Mouse (Mus musculus): ENCODE measurements at regions not wholly inside any gene's neighbourhood (a gene's known extent, or its start where the extent isn't known, plus 50 kb on each side); places are given as distances from the start of the nearest gene placed in this dataset.

DNA sequence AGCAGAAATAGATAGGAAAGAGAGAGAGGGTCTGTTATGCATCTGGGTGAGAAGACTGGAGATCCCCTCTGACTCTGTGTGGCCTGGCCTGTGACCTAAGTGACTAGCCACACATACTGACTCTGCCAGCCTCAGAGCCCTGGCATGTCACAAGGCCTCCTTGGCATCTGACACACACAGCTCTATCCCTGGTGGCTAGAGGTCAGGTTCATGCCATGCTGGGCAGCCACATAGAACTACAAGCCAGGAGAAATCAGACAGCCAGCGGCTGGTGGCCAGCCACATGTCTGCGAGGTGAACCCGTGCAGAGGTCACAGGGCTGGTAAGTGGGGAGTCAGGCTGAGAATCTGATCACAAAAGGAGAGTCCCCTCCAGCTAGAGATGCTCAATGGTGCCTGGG is 67.3 kb downstream of the Sik1 start:
- TF ChIP-seq TCF3 (IDR thresholded peaks at IDR 0.05; ENCODE audit: insufficient read length, low read depth) (no peak), MYOD1 (IDR thresholded peaks at IDR 0.05; ENCODE audit: control insufficient read depth in 1 of 3, insufficient read length in 2 of 3, low read depth in 2 of 3) (peak in 1 of 3 experiments; percentile 64), MAX (IDR thresholded peaks at IDR 0.05; ENCODE audit: low read depth) (no peak), POLR2A (IDR thresholded peaks at IDR 0.05; ENCODE audit: insufficient read length, low read depth) (no peak), E2F4 (IDR thresholded peaks at IDR 0.05; ENCODE audit: insufficient read depth) (no peak), USF1 (IDR thresholded peaks at IDR 0.05; ENCODE audit: low read depth) (no peak), TCF12 (IDR thresholded peaks at IDR 0.05; ENCODE audit: insufficient read depth, poor library complexity, severe bottlenecking) (peak; percentile 46), MYOG (IDR thresholded peaks at IDR 0.05; ENCODE audit: control insufficient read depth in 1 of 3, insufficient read depth in 1 of 3, insufficient read length in 2 of 3, low read depth in 2 of 3) (peak in 2 of 3 experiments; percentile 28 to 86)

All from myocyte (in vitro differentiated cells).